Mouse (Mus musculus) small intestine, adult 2 months (tissue): ENCODE data around the gene Dtd1. TPM values are rescaled to one million over a fixed set of nuclear protein-coding genes. Genes with fewer than 3 reads are reported as not detected.

ENCODE experiments used
- H3K27ac ChIP-seq: fragments of 200-500 bp; 2 replicates; pipeline ENCODE4 v1.5.1; 2012; ENCODE audit warnings: low read depth, low read length, control low read depth, inconsistent platforms; ENCODE audit not compliant: insufficient read depth
- H3K27me3 ChIP-seq: fragments of 200-500 bp; 2 replicates; pipeline ENCODE4 v1.6.1; 2012; ENCODE audit warnings: mild to moderate bottlenecking, moderate library complexity, low read length, inconsistent platforms; ENCODE audit not compliant: control insufficient read depth, insufficient read depth
- H3K36me3 ChIP-seq: fragments of 200-500 bp; 2 replicates; pipeline ENCODE4 v1.6.1; 2012; ENCODE audit warnings: mild to moderate bottlenecking, low read length, control low read depth, inconsistent platforms; ENCODE audit not compliant: control insufficient read depth, insufficient read depth
- H3K4me1 ChIP-seq: fragments of 200-500 bp; 2 replicates; pipeline ENCODE4 v1.6.1; 2012; ENCODE audit warnings: low read length, inconsistent platforms, mixed read lengths; ENCODE audit not compliant: control insufficient read depth, insufficient read depth, insufficient read length
- H3K4me3 ChIP-seq: fragments of 200-500 bp; 2 replicates; pipeline ENCODE4 v1.5.1; 2012; ENCODE audit warnings: low read depth, mild to moderate bottlenecking, control low read depth, inconsistent platforms, low read length, moderate library complexity
- CTCF ChIP-seq: fragments of 200-500 bp; IDR thresholded peaks from 2 replicates; pipeline ENCODE4 v1.5.1; 2012; ENCODE audit warnings: low read depth, mild to moderate bottlenecking, control low read depth, inconsistent platforms, low read length, moderate library complexity, mixed read lengths; ENCODE audit not compliant: insufficient replicate concordance, insufficient read length; ENCODE audit errors: extremely low read depth
- POLR2A ChIP-seq: fragments of 200-500 bp; IDR thresholded peaks from 2 replicates; pipeline ENCODE4 v1.6.1; 2012; ENCODE audit warnings: low read depth, mild to moderate bottlenecking, control low read depth, inconsistent platforms, low read length, moderate library complexity
- WGBS: fragments of 180-500 bp; shearing (Covaris S2); methylation state at CpG from one replicate; pipeline ENCODE4 v1.1.7; 2018; 5-methylcytosine and 5-hydroxymethylcytosine counted together
- polyA plus RNA-seq: library from polyadenylated mRNA; depleted of rRNA; stranded (reverse); fragments of >200 nt; gene quantifications from 2 replicates; pipeline ENCODE4 v1.2.3, GENCODE M21; 2012

Gene Dtd1
- polyA plus RNA-seq, 1 experiment = 3.8 TPM

- no peaks in the 10 kb centered on the region for H3K4me1 ChIP-seq
- no peaks in the 10 kb centered on the region for H3K36me3 ChIP-seq
- WGBS = 57% methylated on average over 6 of the region's 6 CpGs
- H3K4me3 ChIP-seq = no peak overlapping the region
- TF ChIP-seq CTCF = no peak
- TF ChIP-seq POLR2A = no peak
- no peak overlapping the region for H3K27ac ChIP-seq
- H3K27me3 ChIP-seq = no peaks in the 10 kb centered on the region
These were observed 153.9 kb downstream of the Dtd1 start for GRCm38 (mm10) chr2:144753604-144754003.

GRCm38 (mm10) chr2:144755016-144755415, 155.3 kb downstream of the Dtd1 start:
- no peaks in the 10 kb centered on the region for H3K27me3 ChIP-seq
- no peak overlapping the region for H3K27ac ChIP-seq
- H3K4me1 ChIP-seq = no peaks in the 10 kb centered on the region
- no peak for TF ChIP-seq POLR2A
- no peak for TF ChIP-seq CTCF
- no peaks in the 10 kb centered on the region for H3K36me3 ChIP-seq
- no peak overlapping the region for H3K4me3 ChIP-seq
- WGBS = 95% methylated on average over 2 of the region's 2 CpGs

DNA sequence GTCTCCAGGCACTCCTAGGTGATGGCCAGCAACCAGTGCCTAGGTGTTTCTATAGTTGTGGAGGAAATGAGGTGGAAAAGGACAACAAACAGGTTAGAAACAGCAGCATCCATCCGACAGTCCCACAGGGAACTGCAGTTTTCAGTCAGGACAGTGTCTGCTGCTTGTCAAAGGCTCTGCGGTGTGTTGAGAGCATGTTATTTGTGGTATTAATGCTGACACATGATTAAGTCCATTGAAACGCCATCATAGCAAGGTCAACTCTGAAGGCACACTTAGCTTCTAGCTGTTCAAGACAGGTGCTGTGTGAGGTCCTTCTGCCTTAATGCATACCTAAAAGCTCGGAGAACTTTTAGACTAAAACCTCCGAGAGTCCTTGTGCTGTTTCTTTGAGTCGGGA, 161.0 kb downstream of the Dtd1 start:
- no peaks in the 10 kb centered on the region for H3K4me1 ChIP-seq
- TF ChIP-seq POLR2A (no peak), CTCF (no peak)
- H3K4me3 ChIP-seq = no peak overlapping the region
- no peaks in the 10 kb centered on the region for H3K36me3 ChIP-seq
- 86% methylated on average over 6 of the region's 6 CpGs for WGBS
- no peaks in the 10 kb centered on the region for H3K27me3 ChIP-seq
- no peak overlapping the region for H3K27ac ChIP-seq

DNA sequence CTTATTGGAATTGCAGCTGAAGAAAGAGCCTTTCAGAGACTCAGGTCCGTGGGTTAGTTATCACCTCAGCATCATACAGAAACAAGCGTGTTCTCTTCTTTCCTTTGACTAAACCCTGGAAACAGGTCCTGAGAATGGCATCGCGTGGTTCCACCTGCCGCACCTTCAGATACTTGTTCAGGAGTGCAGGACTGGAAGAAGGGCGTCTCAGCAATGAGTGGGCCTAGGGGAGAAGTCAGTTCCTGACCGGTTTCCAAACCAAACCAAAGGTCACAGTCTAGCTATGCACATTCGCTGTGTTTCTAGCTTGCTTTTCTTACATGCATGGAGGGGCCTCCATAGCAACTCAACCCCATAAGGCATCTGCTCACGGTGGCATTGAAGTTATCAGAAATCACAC, 164.0 kb downstream of the Dtd1 start:
- TF ChIP-seq POLR2A (no peak), CTCF (no peak)
- Histone ChIP-seq H3K36me3 (no peaks in the 10 kb centered on the region), H3K27me3 (no peaks in the 10 kb centered on the region), H3K27ac (no peak overlapping the region), H3K4me1 (no peaks in the 10 kb centered on the region), H3K4me3 (no peak overlapping the region)
- 91% methylated on average over 9 of the region's 9 CpGs for WGBS

GRCm38 (mm10) chr2:144764116-144764788, 164.6 kb downstream of the Dtd1 start:
- Histone ChIP-seq H3K36me3 (no peaks in the 10 kb centered on the region), H3K27ac (no peak overlapping the region), H3K4me1 (no peaks in the 10 kb centered on the region), H3K27me3 (no peaks in the 10 kb centered on the region), H3K4me3 (no peak overlapping the region)
- TF ChIP-seq POLR2A = no peak
- no peak for TF ChIP-seq CTCF
- 85% methylated on average over 7 of the region's 7 CpGs for WGBS

GRCm38 (mm10) chr2:144765219-144765618, 165.5 kb downstream of the Dtd1 start:
- H3K36me3 ChIP-seq = no peaks in the 10 kb centered on the region
- no peaks in the 10 kb centered on the region for H3K27me3 ChIP-seq
- WGBS = 94% methylated on average over 5 of the region's 5 CpGs
- H3K4me1 ChIP-seq = no peaks in the 10 kb centered on the region
- no peak overlapping the region for H3K4me3 ChIP-seq
- TF ChIP-seq POLR2A (no peak), CTCF (no peak)
- H3K27ac ChIP-seq = no peak overlapping the region

GRCm38 (mm10) chr2:144768375-144769117, 168.8 kb downstream of the Dtd1 start:
- no peak overlapping the region; the same call in 1 of the 2 replicates for H3K27ac ChIP-seq
- TF ChIP-seq POLR2A (no peak), CTCF (no peak)
- WGBS = 73% methylated on average over 3 of the region's 3 CpGs
- no peak overlapping the region for H3K4me3 ChIP-seq
- no peaks in the 10 kb centered on the region for H3K36me3 ChIP-seq
- H3K4me1 ChIP-seq = no peaks in the 10 kb centered on the region
- no peaks in the 10 kb centered on the region for H3K27me3 ChIP-seq

GRCm38 (mm10) chr2:144769118-144769496, 169.4 kb downstream of the Dtd1 start:
- whole genome bisulfite sequencing = 82% methylated on average over 2 of the region's 2 CpGs
- TF ChIP-seq POLR2A (no peak), CTCF (no peak)
- H3K4me1 ChIP-seq = no peaks in the 10 kb centered on the region
- H3K27me3 ChIP-seq = no peaks in the 10 kb centered on the region
- peak overlapping the region; percentile 35; the same call in 1 of the 2 replicates for H3K27ac ChIP-seq
- no peaks in the 10 kb centered on the region for H3K36me3 ChIP-seq
- no peak overlapping the region for H3K4me3 ChIP-seq
